Mouse (Mus musculus) kidney, adult 2 months (tissue): ENCODE results near the gene Fads1.

Experiments used
- CTCF ChIP-seq: fragments of 200-500 bp; conservative IDR thresholded peaks from 2 replicates; pipeline ENCODE4 v1.5.1; 2011; ENCODE audit warnings: low read depth, mild to moderate bottlenecking, control low read depth, low read length, moderate library complexity, mixed read lengths; ENCODE audit not compliant: insufficient read depth, insufficient read length
- POLR2A ChIP-seq: fragments of 200-500 bp; IDR thresholded peaks from one replicate; pipeline ENCODE4 v1.6.1; 2011; ENCODE audit warnings: low read depth, low read length, control low read depth

- TF ChIP-seq POLR2A (no peak), CTCF (no peak)
Observed at GRCm38 (mm10) chr19:10149189-10149588, 33.5 kb upstream of the Fads1 start.
